Mouse (Mus musculus): ENCODE results near the gene Sccpdh. TPM values are rescaled to one million over a fixed set of nuclear protein-coding genes. Genes with fewer than 3 reads are reported as not detected.
"Not testable (repeated sequence)": the region's sequence is repeated elsewhere in the genome, so short reads cannot be mapped to it uniquely, and the experiment has no call there.

The Sccpdh gene
- polyA plus RNA-seq, 1 experiment from 2014 or later: 9.5 TPM

DNA sequence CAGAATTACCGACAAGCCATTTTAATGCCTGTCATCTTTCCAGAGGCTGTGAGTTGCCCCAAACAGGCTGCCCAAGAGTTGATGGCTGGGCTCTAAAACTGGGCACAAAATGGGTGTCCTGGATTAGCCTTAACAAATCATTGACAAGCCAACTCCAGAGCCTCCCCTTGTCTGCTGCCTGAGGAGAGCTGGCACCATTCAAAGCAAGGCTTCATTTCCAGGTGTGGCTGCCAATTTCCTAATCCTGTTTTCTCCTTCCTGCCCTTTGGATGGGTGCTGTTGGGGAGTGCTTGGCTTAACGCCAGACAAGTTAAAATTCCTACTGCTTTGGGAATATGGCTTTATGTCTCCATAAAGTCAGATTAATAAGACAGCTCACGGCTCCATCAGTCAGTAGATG, 23.9 kb upstream of the Sccpdh start:
- 0 out of 2 replicates have a peak, but pooled peaks cover 7% of the 10 kb centered on the region for H3K27me3 ChIP-seq
- no peaks in the 10 kb centered on the region for H3K9me3 ChIP-seq (replicated peaks)
- H3K4me2 ChIP-seq: no peak overlapping the region
- WGBS (ENCODE audit: insufficient replicate concordance): 62% methylated on average over 3 of the region's 3 CpGs
- no peak overlapping the region for H3K9ac ChIP-seq
- no peaks in the 10 kb centered on the region for H3K36me3 ChIP-seq (replicated peaks)
- no peak overlapping the region for H3K27ac ChIP-seq (replicated peaks)
- H3K4me3 ChIP-seq (replicated peaks): no peak overlapping the region
- ATAC-seq (ENCODE audit: insufficient read depth): no peak
- H3K4me1 ChIP-seq (replicated peaks): peaks cover 12% of the 10 kb centered on the region; the same call in 1 of the 2 replicates

DNA sequence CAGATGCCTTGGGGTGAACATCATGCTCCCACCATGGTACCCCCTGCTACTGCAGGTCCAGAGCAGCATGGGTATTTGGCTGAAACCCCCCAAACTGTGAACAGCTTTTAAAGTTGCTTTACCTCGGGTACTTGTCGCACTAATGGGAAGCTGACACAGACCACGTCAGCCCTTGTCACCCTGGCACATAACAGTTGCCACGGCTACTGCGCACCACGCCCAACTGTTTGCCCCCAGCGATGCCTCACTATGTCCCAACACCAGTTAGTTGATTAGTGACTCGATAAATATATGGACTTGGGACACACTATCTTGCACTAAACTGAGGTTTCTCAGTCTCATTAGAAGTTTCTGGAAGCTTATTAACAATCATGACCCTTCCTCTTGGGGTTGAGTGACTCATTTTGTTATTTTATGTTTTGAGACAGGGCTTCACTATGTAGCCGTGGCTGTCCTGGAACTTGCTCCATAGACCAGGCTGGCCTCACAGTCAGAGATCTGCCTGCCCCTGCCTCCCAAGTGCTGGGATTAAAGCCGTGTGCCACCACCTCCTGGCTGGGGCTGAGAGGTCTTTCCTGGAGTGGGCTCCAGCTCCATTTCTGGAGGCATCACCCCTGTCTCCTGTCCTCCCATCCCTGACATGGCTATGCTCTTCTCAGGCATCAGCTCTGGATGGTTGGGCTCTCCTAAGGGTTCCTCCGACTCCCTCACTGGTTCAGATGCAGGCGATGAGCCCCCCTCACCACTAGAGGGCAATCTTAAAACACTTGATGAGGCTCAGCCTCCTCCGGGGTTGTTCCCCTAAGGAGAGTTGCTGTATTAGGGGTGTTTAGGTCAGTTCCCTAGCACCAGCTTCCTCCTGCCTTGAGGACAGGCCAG, 22.7 kb upstream of the Sccpdh start:
- Histone ChIP-seq H3K36me3 (replicated peaks) (no peaks in the 10 kb centered on the region), H3K9ac (no peak overlapping the region), H3K9me3 (replicated peaks) (no peaks in the 10 kb centered on the region), H3K4me3 (replicated peaks) (no peak overlapping the region), H3K27me3 (0 out of 2 replicates have a peak, but pooled peaks cover 7% of the 10 kb centered on the region), H3K4me2 (peak overlapping the region; percentile 16; the same call in 1 of the 2 replicates), H3K27ac (replicated peaks) (no peak overlapping the region), H3K4me1 (replicated peaks) (peaks cover 23% of the 10 kb centered on the region)
- 34% methylated on average over 13 of the region's 13 CpGs for WGBS (ENCODE audit: insufficient replicate concordance)
- ATAC-seq (ENCODE audit: insufficient read depth): peak; percentile 22; the same call in 1 of the 2 replicates

DNA sequence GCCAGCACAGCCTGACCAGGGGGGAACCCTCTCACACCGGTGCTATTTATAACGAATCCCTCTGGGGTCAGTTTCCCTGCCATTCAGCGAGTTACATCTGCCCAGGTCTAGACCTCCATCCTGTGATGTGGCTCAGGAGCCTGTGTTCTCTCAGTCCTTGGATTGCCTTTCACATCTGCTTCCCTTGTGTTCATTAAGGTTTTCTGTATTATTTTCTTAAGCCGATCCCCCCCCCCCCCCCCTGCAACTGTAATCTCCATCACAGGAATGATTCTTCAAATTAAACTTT, 22.1 kb upstream of the Sccpdh start:
- H3K27ac ChIP-seq (replicated peaks): no peak overlapping the region
- 0 out of 2 replicates have a peak, but pooled peaks cover 7% of the 10 kb centered on the region for H3K27me3 ChIP-seq
- peaks cover 26% of the 10 kb centered on the region for H3K4me1 ChIP-seq (replicated peaks)
- WGBS (ENCODE audit: insufficient replicate concordance): 20% methylated on average over 4 of the region's 4 CpGs
- no peak overlapping the region for H3K4me3 ChIP-seq (replicated peaks)
- peak overlapping the region; percentile 16; the same call in 1 of the 2 replicates for H3K4me2 ChIP-seq
- H3K36me3 ChIP-seq (replicated peaks): no peaks in the 10 kb centered on the region
- H3K9me3 ChIP-seq (replicated peaks): no peaks in the 10 kb centered on the region
- H3K9ac ChIP-seq: no peak overlapping the region
- ATAC-seq (ENCODE audit: insufficient read depth): no peak

DNA sequence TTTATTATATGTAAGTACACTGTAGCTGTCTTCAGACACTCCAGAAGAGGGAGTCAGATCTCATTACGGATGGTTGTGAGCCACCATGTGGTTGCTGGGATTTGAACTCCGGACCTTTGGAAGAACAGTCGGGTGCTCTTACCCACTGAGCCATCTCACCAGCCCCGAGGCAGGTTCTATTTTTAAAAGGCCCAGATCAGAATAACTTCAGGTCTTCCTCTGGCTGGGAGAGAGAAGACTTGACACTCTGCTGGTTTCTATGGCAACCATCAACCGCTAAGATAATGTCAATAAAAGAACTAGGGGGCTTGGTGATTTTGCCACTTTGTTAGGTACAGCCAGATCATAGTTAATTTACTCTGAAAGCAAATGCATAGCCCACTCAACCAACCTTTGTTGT, 19.3 kb upstream of the Sccpdh start:
- H3K4me3 ChIP-seq (replicated peaks); H3K9me3 ChIP-seq (replicated peaks); H3K27ac ChIP-seq (replicated peaks); H3K27me3 ChIP-seq; ATAC-seq (ENCODE audit: insufficient read depth); H3K9ac ChIP-seq; H3K4me2 ChIP-seq; H3K36me3 ChIP-seq (replicated peaks): not testable (repeated sequence)
- H3K4me1 ChIP-seq (replicated peaks): peaks cover 26% of the 10 kb centered on the region
- 46% methylated on average over 4 of the region's 5 CpGs for WGBS (ENCODE audit: insufficient replicate concordance)

DNA sequence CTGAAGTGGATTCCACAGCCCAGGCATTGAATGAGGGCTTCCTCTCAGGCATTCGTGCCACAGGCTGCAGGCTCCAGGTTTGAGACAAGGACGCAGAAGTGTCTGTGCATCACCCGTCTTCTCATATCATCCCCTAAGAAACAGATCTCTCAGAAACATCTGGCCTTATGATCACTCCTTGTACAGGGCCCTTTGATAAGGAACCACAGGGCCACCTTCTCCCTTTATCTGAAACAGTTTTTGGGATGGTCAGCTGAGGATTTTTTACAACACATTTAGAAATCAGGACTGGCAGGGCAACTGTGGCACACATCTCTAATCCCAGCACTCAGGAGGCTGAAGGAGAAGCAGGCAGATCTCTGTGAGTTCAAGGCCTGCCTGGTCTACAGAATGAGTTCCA, 18.7 kb upstream of the Sccpdh start:
- H3K4me3 ChIP-seq (replicated peaks): no peak overlapping the region
- ATAC-seq (ENCODE audit: insufficient read depth): no peak
- no peak overlapping the region for H3K9ac ChIP-seq
- 0 out of 2 replicates have a peak, but pooled peaks cover 7% of the 10 kb centered on the region for H3K27me3 ChIP-seq
- H3K27ac ChIP-seq (replicated peaks): no peak overlapping the region
- H3K9me3 ChIP-seq (replicated peaks): no peaks in the 10 kb centered on the region
- H3K4me2 ChIP-seq: no peak overlapping the region
- H3K4me1 ChIP-seq (replicated peaks): peaks cover 26% of the 10 kb centered on the region
- WGBS (ENCODE audit: insufficient replicate concordance): 14% methylated on average over 3 of the region's 3 CpGs
- H3K36me3 ChIP-seq (replicated peaks): no peaks in the 10 kb centered on the region

DNA sequence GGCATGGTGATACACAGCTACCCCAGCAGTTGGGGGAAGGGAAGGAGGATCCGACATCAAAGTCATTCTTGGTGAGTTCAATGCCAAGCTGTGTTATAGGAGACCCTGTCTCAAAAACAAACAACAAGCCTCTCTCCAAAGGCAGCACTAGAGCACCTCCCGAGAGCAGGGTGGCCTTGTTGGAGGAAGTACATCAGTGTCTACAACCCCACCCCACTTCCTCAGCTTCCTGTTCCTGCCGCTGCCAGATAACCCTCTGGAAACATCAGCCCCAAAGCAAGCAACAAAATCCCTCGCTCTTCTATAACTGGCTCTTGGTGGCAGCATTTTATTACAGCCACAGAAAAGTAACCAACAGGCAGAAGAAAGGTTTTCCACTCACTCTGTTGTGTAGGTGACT, 17.7 kb upstream of the Sccpdh start:
- 21% methylated on average over 4 of the region's 4 CpGs for WGBS (ENCODE audit: insufficient replicate concordance)
- no peak overlapping the region for H3K9ac ChIP-seq
- no peak for ATAC-seq (ENCODE audit: insufficient read depth)
- no peaks in the 10 kb centered on the region for H3K36me3 ChIP-seq (replicated peaks)
- H3K4me1 ChIP-seq (replicated peaks): peaks cover 24% of the 10 kb centered on the region
- 0 out of 2 replicates have a peak, but pooled peaks cover 3% of the 10 kb centered on the region for H3K27me3 ChIP-seq
- H3K27ac ChIP-seq (replicated peaks): no peak overlapping the region
- H3K4me3 ChIP-seq (replicated peaks): no peak overlapping the region
- H3K4me2 ChIP-seq: no peak overlapping the region
- H3K9me3 ChIP-seq (replicated peaks): no peaks in the 10 kb centered on the region

DNA sequence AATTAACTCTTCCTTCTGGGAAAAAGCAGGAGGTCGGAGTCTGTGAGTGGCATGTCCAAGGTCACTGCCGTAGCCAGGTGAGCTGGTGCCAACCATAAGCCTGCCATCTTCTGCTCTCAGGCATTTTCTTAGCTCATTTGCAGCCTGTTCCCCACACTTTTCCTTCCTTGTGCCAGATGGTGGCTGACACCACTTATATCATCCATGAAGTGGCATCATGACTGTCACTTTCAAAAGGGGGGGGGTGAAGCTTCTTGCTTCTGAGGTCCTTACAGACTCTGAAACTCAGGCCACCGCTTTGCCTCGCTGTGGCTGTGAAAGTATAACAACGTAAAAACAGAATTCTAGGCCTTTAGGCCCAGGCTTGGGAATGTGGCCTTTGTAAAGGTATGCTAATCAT, 16.8 kb upstream of the Sccpdh start:
- Histone ChIP-seq H3K9ac (no peak overlapping the region), H3K36me3 (replicated peaks) (no peaks in the 10 kb centered on the region), H3K9me3 (replicated peaks) (no peaks in the 10 kb centered on the region), H3K27me3 (no peaks in the 10 kb centered on the region), H3K4me1 (replicated peaks) (peaks cover 20% of the 10 kb centered on the region), H3K4me3 (replicated peaks) (no peak overlapping the region), H3K27ac (replicated peaks) (no peak overlapping the region), H3K4me2 (no peak overlapping the region)
- ATAC-seq (ENCODE audit: insufficient read depth): no peak
- 70% methylated on average over 5 of the region's 5 CpGs for WGBS (ENCODE audit: insufficient replicate concordance)

DNA sequence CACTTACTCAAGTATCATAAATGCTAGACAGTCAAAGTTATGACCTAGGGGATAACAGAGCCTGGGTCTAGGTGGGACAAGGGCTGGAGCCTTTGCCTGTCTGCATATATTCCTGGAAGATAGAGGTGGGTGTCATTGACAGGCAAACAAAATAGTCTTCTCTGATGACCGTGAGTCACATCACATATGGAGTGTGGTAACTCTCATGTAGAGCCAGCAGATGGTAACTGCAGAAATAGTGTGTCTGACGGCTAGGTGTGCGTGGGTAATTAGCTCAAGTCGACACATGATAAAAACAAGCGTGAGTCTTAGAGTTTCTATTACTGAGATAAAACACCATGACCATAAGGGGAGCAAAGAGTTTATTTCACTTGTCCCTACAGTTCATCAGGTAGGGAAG, 4.9 kb upstream of the Sccpdh start:
- Histone ChIP-seq H3K4me3 (replicated peaks) (no peak overlapping the region), H3K4me1 (replicated peaks) (peaks cover 4% of the 10 kb centered on the region), H3K9ac (no peak overlapping the region), H3K4me2 (no peak overlapping the region), H3K27me3 (peaks cover 35% of the 10 kb centered on the region), H3K36me3 (replicated peaks) (no peaks in the 10 kb centered on the region), H3K9me3 (replicated peaks) (no peaks in the 10 kb centered on the region), H3K27ac (replicated peaks) (no peak overlapping the region)
- no peak for ATAC-seq (ENCODE audit: insufficient read depth)
- WGBS (ENCODE audit: insufficient replicate concordance): 70% methylated on average over 5 of the region's 5 CpGs

DNA sequence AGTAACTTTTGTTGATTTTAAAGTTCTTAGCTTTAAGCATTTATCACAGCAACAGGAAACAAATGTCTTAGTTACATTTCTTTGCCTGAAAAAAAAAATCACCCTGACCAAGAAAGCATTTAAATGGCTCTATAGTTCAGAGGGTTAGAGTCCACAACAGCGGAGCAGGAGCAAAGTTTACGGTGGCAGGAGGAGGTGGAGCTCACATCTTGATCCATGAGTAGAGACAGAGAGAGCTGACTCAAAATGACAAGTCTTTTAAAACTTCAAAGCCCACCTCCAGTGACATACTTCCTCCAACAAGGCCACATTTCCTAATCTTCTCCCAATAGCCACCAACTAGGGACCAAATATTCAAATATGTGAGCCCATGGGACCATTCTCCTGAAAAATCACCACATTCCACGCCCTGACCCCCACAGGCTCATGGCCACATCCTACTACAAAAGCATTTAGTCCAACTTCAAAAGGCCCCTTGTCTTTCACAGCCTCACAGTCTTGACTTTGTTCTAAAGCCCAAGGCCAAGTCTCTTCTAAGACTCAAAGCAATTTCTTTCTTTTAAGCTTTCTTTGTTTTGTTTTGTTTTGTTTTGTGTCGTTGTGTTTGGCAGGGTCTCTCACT, 3.6 kb upstream of the Sccpdh start:
- ATAC-seq (ENCODE audit: insufficient read depth): no peak
- no peaks in the 10 kb centered on the region for H3K36me3 ChIP-seq (replicated peaks)
- no peaks in the 10 kb centered on the region for H3K9me3 ChIP-seq (replicated peaks)
- H3K27ac ChIP-seq (replicated peaks): no peak overlapping the region
- H3K4me2 ChIP-seq: no peak overlapping the region
- 56% methylated on average over 4 of the region's 4 CpGs for WGBS (ENCODE audit: insufficient replicate concordance)
- peaks cover 48% of the 10 kb centered on the region for H3K27me3 ChIP-seq
- H3K9ac ChIP-seq: no peak overlapping the region
- H3K4me1 ChIP-seq (replicated peaks): peaks cover 7% of the 10 kb centered on the region
- H3K4me3 ChIP-seq (replicated peaks): no peak overlapping the region

DNA sequence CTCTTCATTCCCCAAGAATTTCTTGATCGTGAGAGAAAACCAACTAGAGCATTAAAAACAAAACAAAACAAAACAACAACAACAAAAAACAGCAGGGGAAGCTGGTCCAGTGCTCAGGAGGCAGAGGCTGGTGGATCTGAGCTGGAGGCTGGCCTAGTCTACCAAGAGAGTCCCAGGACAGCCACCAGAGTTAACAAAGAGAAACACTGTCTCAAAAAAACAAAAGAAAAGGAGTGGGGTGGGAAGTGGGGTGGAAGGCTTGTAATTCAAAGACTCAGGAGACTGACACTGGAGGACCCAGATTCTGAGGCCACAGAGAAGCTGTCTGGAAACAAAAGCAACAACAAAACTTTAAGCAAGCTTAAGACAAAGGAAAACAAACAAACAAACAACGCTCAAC, 1.0 kb upstream of the Sccpdh start:
- peaks cover 64% of the 10 kb centered on the region for H3K27me3 ChIP-seq
- H3K9me3 ChIP-seq (replicated peaks): no peaks in the 10 kb centered on the region
- no peak overlapping the region for H3K9ac ChIP-seq
- no peaks in the 10 kb centered on the region for H3K36me3 ChIP-seq (replicated peaks)
- peaks cover 7% of the 10 kb centered on the region for H3K4me1 ChIP-seq (replicated peaks)
- H3K4me2 ChIP-seq: no peak overlapping the region
- no peak for ATAC-seq (ENCODE audit: insufficient read depth)
- WGBS (ENCODE audit: insufficient replicate concordance): 66% methylated on average over 2 of the region's 2 CpGs
- no peak overlapping the region for H3K4me3 ChIP-seq (replicated peaks)
- no peak overlapping the region for H3K27ac ChIP-seq (replicated peaks)

DNA sequence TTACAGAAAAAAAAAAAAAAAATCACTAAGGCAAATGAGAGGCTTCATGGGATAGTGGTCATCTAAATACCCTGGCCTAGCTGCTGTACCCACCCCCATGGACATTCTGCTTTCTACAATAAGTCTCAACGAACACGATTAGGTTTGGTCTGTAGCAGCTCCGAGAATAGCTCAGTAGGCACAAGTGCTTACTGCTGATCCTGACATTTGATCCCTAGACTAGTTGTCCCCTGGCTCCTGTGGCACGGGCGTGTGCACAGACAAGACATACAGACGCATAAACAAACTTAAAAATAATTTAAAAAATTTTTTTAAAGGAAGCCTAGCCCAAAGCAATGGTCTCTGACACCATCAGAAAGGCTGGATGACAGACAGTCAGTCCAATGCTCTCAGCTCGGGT, 560 bp upstream of the Sccpdh start:
- Histone ChIP-seq H3K4me2 (peak overlapping the region; percentile 82), H3K4me3 (replicated peaks) (peak overlapping the region; percentile 65), H3K4me1 (replicated peaks) (peaks cover 7% of the 10 kb centered on the region), H3K27me3 (peaks cover 64% of the 10 kb centered on the region), H3K9me3 (replicated peaks) (no peaks in the 10 kb centered on the region), H3K27ac (replicated peaks) (no peak overlapping the region), H3K9ac (peak overlapping the region; percentile 47; the same call in 1 of the 2 replicates), H3K36me3 (replicated peaks) (no peaks in the 10 kb centered on the region)
- ATAC-seq (ENCODE audit: insufficient read depth): no peak
- WGBS (ENCODE audit: insufficient replicate concordance): 31% methylated on average over 7 of the region's 7 CpGs

All from liver, embryonic 15.5 days (tissue).